Mouse (Mus musculus) lung, adult 2 months (tissue): Measurements from ENCODE around the gene Tex50. TPM values are rescaled to one million over a fixed set of nuclear protein-coding genes. Genes with fewer than 3 reads are reported as not detected.
A peak's percentile ranks its signal among the peaks of the same experiment; 100 is the strongest.
"Not testable (repeated sequence)": the region's sequence is repeated elsewhere in the genome, so short reads cannot be mapped to it uniquely, and the experiment has no call there.

Experiments used
- DNase-seq: peaks from one replicate; pipeline ENCODE4 v3.0.0; 2022
- H3K4me1 ChIP-seq: fragments of 200-500 bp; 2 replicates; pipeline ENCODE4 v1.6.1; 2011; ENCODE audit warnings: low read length; ENCODE audit not compliant: control insufficient read depth, insufficient read depth
- H3K4me3 ChIP-seq: fragments of 200-500 bp; replicated peaks from 2 replicates; pipeline ENCODE3; 2011; ENCODE audit warnings: low read depth, mild to moderate bottlenecking, control low read depth, low read length; ENCODE audit errors: extremely low read depth
- CTCF ChIP-seq: fragments of 200-500 bp; IDR thresholded peaks from 2 replicates; pipeline ENCODE4 v1.5.1; 2011; ENCODE audit warnings: mild to moderate bottlenecking, low read length, control low read depth; ENCODE audit not compliant: insufficient read depth
- POLR2A ChIP-seq: fragments of 200-500 bp; IDR thresholded peaks from 2 replicates; pipeline ENCODE4 v1.6.1; 2011; ENCODE audit warnings: low read depth, mild to moderate bottlenecking, control low read depth, low read length, borderline replicate concordance; ENCODE audit errors: extremely low read depth
- WGBS: fragments of 180-500 bp; shearing (Covaris S2); methylation state at CpG from one replicate; pipeline ENCODE4 v1.1.7; 2018; 5-methylcytosine and 5-hydroxymethylcytosine counted together
- polyA plus RNA-seq: library from polyadenylated mRNA; depleted of rRNA; stranded (reverse); fragments of >200 nt; gene quantifications from 2 replicates; pipeline ENCODE4 v1.2.3, GENCODE M21; 2012; rRNA removed

Tex50 gene
- not detected in 2 replicates for polyA plus RNA-seq

DNA sequence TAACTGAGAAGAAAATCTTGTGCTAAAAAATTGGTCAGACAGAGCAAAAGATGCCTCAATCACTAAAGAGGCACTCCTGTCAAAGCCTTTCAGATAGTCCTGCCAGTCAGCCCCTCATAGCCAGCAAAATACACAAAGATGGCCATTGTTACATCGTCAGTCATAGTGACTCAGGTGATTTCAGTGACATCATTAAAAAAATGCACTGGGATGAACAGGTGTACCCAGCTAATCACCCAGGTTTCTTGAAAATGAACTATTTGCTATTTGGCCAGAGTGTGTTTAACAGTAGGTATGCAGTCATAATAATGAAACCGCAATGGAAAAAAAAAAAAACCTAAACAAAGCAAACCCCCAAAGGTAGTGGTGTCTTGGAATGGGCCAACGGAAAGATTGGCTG, at the start of gene Tex50:
Gene Tex50 (minus strand): TSS at position 101 of the 400 bp plus-strand sequence.
- no peaks in the 10 kb centered on the region for H3K4me1 ChIP-seq
- H3K4me3 ChIP-seq: no peak within 1 kb of the TSS
- TF ChIP-seq POLR2A (no peak), CTCF (no peak)
- 83% methylated on average over 3 of the region's 3 CpGs for WGBS
- DNase-seq: no peak

DNA sequence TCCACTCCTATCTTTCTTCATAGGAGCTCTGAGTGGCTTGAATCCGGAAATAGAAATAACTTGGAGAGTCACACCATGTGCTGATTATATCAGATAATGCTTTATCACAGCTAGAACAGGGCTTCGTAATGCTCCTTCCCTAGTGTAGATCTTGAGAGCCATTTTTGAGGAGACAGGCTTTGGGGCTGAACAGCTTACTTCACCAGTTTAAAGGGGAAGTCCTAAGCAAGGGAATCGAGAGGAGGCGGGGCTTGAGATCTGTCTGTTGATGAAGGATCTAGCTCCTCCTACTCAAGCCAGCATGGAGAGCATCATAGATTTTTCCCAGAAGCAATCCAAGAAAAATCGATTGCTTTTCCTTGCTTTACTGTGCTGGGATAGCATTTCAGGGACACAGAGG, 40.7 kb upstream of the Tex50 start:
- 63% methylated on average over 5 of the region's 5 CpGs for WGBS
- no peak for TF ChIP-seq POLR2A
- TF ChIP-seq CTCF: no peak
- no peak overlapping the region for H3K4me3 ChIP-seq
- DNase-seq: no peak
- H3K4me1 ChIP-seq: no peaks in the 10 kb centered on the region

GRCm38 (mm10) chr1:161196364-161196763, 37.2 kb upstream of the Tex50 start:
- DNase-seq, H3K4me1 ChIP-seq, H3K4me3 ChIP-seq: not testable (repeated sequence)
- 37% methylated on average over 11 of the region's 11 CpGs for WGBS

- under 1% methylated on average over 16 of the region's 16 CpGs for WGBS
- H3K4me3 ChIP-seq: peak overlapping the region; percentile 60
Observed at GRCm38 (mm10) chr1:161195541-161196351, 36.6 kb upstream of the Tex50 start.

GRCm38 (mm10) chr1:161190253-161190910, 31.3 kb upstream of the Tex50 start:
- WGBS: 63% methylated on average over 9 of the region's 9 CpGs
- no peaks in the 10 kb centered on the region for H3K4me1 ChIP-seq
- no peak overlapping the region for H3K4me3 ChIP-seq
- TF ChIP-seq POLR2A: no peak
- TF ChIP-seq CTCF: no peak
- DNase-seq: no peak

More at GRCm38 (mm10) chr1:161195541-161196351, 36.6 kb upstream of the Tex50 start:
- peak; percentile 69 for DNase-seq
- no peaks in the 10 kb centered on the region for H3K4me1 ChIP-seq
- TF ChIP-seq POLR2A (no peak), CTCF (peak; percentile 44)

DNA sequence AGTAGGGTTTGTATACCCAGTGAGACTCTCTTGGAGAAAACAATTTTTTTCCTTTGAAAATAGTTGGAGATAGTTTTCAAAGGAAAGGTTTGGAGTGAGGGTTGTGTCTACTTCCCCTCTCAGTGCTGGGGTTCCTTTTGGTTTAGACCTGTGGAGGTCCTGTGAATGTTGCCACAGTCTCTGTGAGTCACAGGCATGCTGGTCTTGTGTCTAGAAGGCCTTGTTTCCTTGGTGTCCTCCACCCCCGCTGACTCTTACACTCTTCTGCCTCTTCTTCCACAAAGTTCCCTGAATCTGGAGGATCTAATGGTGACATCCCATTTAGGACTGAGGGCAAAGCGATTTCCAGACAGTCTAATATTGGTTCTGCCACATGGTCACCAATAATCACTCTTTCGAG, 26.3 kb upstream of the Tex50 start:
- no peaks in the 10 kb centered on the region for H3K4me1 ChIP-seq
- DNase-seq: no peak
- TF ChIP-seq POLR2A (no peak), CTCF (no peak)
- no peak overlapping the region for H3K4me3 ChIP-seq
- 89% methylated on average over 3 of the region's 3 CpGs for WGBS

- Histone ChIP-seq H3K4me3 (no peak overlapping the region), H3K4me1 (no peaks in the 10 kb centered on the region)
- WGBS: 58% methylated on average over 9 of the region's 9 CpGs
- DNase-seq: no peak
- TF ChIP-seq POLR2A: no peak
- TF ChIP-seq CTCF: no peak
Observed at GRCm38 (mm10) chr1:161183677-161184076, 24.6 kb upstream of the Tex50 start.

DNA sequence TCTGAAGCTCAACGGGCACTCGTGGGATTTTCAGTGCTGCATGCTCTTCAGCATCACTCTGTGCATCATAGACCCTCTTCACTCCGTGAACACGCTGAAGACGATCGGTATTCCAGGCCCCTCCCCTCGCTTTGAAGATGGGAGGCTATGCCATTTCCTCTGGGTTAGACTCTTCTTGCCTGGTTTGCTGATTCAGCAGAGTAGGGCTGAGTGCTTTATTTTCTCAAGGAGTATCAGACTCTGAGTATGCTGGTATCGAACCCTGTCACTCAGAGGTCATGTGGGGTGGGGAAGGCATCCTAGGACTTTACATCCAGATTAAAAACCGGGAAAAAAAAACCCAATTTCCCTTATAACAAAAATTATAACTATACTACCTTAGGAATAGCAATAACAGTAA, 23.3 kb upstream of the Tex50 start:
- 76% methylated on average over 9 of the region's 9 CpGs for WGBS
- no peak overlapping the region for H3K4me3 ChIP-seq
- no peaks in the 10 kb centered on the region for H3K4me1 ChIP-seq
- TF ChIP-seq POLR2A (no peak), CTCF (no peak)
- DNase-seq: no peak

DNA sequence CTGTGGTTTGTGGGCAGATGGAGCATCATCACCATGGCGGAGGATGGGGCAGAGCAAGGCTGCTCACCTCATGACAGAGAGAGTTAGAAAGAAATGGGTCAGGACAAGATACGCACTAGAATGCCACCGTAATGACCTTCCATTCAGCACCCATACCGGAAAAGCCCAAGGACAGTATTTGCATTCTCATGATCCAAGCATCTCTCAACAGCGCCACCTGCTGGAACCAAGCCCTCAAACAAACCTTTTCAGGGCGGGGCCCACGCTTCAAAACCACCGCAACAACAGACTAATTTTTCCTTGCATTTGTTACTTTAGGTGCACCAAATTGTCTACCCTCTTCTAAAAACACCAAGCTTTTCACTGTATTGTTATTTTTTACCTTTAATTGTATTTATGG, 21.6 kb upstream of the Tex50 start:
- Histone ChIP-seq H3K4me1 (no peaks in the 10 kb centered on the region), H3K4me3 (no peak overlapping the region)
- TF ChIP-seq CTCF: peak; percentile 65
- no peak for TF ChIP-seq POLR2A
- WGBS: 51% methylated on average over 8 of the region's 8 CpGs
- peak; percentile 61 for DNase-seq

DNA sequence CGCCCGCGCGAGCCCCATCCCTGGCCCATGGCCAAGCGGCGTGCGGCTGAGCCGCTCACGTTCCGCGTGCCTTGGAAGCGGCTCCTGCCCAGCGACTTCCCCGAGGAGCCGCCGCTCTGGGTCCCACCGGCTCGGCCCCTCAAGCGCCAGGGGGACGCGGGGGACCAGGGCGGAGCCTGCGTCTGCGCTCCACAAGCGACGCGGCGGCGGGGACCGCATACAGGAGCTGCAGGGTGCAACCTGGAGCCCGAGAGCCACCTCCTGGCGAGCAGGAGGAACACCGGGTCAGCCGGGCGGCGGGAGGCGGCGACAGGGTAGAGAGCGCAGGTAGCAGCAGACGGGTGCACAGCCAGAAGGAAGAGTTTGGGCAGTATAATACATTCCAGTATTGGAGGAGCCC, 11.5 kb upstream of the Tex50 start:
- Histone ChIP-seq H3K4me1 (no peaks in the 10 kb centered on the region), H3K4me3 (peak overlapping the region; percentile 15)
- WGBS: 3% methylated on average over 40 of the region's 40 CpGs
- DNase-seq: peak; percentile 70
- TF ChIP-seq CTCF (peak; percentile 38; the same call in 1 of the 2 replicates), POLR2A (no peak)
